Mouse (Mus musculus) forebrain, embryonic 13.5 days (tissue): ENCODE measurements around the gene Entpd6. TPM values are rescaled to one million over a fixed set of nuclear protein-coding genes. Genes with fewer than 3 reads are reported as not detected.

Experiments used
- ATAC-seq: fragments of 200-750 bp; cut with Nextera tagmentation; 2 replicates; pipeline ENCODE4 v1.8.0; 2017
- H3K27ac ChIP-seq: fragments of 300-500 bp; sonication (generic); 2 replicates; pipeline ENCODE4 v1.5.1; 2015; ENCODE audit warnings: inconsistent platforms, mild to moderate bottlenecking, moderate library complexity
- H3K27me3 ChIP-seq: fragments of 300-500 bp; sonication (generic); 2 replicates; pipeline ENCODE4 v1.6.1; 2015; ENCODE audit warnings: mild to moderate bottlenecking, inconsistent platforms
- H3K36me3 ChIP-seq: fragments of 300-500 bp; sonication (generic); 2 replicates; pipeline ENCODE4 v1.6.1; 2015; ENCODE audit warnings: mild to moderate bottlenecking, inconsistent platforms; ENCODE audit not compliant: poor library complexity, severe bottlenecking
- H3K4me1 ChIP-seq: fragments of 300-500 bp; sonication (generic); 2 replicates; pipeline ENCODE4 v1.6.1; 2015; ENCODE audit warnings: inconsistent platforms
- H3K4me2 ChIP-seq: fragments of 300-500 bp; sonication (generic); 2 replicates; pipeline ENCODE4 v1.6.1; 2015; ENCODE audit warnings: inconsistent platforms, mild to moderate bottlenecking, moderate library complexity
- H3K4me3 ChIP-seq: fragments of 300-500 bp; sonication (generic); 2 replicates; pipeline ENCODE4 v1.5.1; 2015; ENCODE audit warnings: mild to moderate bottlenecking, inconsistent platforms
- H3K9ac ChIP-seq: fragments of 300-500 bp; sonication (generic); 2 replicates; pipeline ENCODE4 v1.6.1; 2015; ENCODE audit warnings: mild to moderate bottlenecking, inconsistent platforms
- H3K9me3 ChIP-seq: fragments of 300-500 bp; sonication (generic); replicated peaks from 2 replicates; pipeline ENCODE4 v1.6.1; 2016; ENCODE audit warnings: inconsistent platforms
- WGBS: fragments of 180-500 bp; shearing (Covaris S2); methylation state at CpG from one replicate; pipeline ENCODE4 v1.1.7; 2015; 5-methylcytosine and 5-hydroxymethylcytosine counted together
- polyA plus RNA-seq: library from polyadenylated mRNA; unstranded; fragments of >200 nt; fragmentation: Nextera tagmentation; extraction: Ambion mirVana; gene quantifications from 2 replicates; pipeline ENCODE4 v1.2.1, GENCODE M21; 2015

Gene Entpd6
- polyA plus RNA-seq: 30.9 and 37.3 TPM in 2 replicates

- H3K27ac ChIP-seq: peak within 1 kb of the TSS; percentile 74
- H3K36me3 ChIP-seq: peaks cover 11% of the 10 kb centered on the region
- peaks cover 18% of the 10 kb centered on the region for H3K4me1 ChIP-seq
- H3K27me3 ChIP-seq: peaks cover 8% of the 10 kb centered on the region
- H3K4me3 ChIP-seq: peak within 1 kb of the TSS; percentile 61
- peak within 1 kb of the TSS; percentile 77 for H3K9ac ChIP-seq
- no peaks in the 10 kb centered on the region for H3K9me3 ChIP-seq
- ATAC-seq: peak; percentile 98
- peak within 1 kb of the TSS; percentile 97 for H3K4me2 ChIP-seq
- 1% methylated on average over 30 of the region's 30 CpGs for WGBS
Measured at GRCm38 (mm10) chr2:150748854-150749253, at the start of gene Entpd6. TSS of gene Entpd6 (plus strand) at chr2:150749042.

- no peaks in the 10 kb centered on the region for H3K36me3 ChIP-seq
- no peak for ATAC-seq
- H3K9me3 ChIP-seq: no peaks in the 10 kb centered on the region
- no peaks in the 10 kb centered on the region for H3K4me1 ChIP-seq
- H3K27ac ChIP-seq: no peak overlapping the region
- no peak overlapping the region for H3K4me3 ChIP-seq
- 79% methylated on average over 4 of the region's 4 CpGs for WGBS
- H3K4me2 ChIP-seq: no peak overlapping the region
- H3K9ac ChIP-seq: no peak overlapping the region
- H3K27me3 ChIP-seq: no peaks in the 10 kb centered on the region
Measured at GRCm38 (mm10) chr2:150712167-150712674, 36.6 kb upstream of the Entpd6 start.

DNA sequence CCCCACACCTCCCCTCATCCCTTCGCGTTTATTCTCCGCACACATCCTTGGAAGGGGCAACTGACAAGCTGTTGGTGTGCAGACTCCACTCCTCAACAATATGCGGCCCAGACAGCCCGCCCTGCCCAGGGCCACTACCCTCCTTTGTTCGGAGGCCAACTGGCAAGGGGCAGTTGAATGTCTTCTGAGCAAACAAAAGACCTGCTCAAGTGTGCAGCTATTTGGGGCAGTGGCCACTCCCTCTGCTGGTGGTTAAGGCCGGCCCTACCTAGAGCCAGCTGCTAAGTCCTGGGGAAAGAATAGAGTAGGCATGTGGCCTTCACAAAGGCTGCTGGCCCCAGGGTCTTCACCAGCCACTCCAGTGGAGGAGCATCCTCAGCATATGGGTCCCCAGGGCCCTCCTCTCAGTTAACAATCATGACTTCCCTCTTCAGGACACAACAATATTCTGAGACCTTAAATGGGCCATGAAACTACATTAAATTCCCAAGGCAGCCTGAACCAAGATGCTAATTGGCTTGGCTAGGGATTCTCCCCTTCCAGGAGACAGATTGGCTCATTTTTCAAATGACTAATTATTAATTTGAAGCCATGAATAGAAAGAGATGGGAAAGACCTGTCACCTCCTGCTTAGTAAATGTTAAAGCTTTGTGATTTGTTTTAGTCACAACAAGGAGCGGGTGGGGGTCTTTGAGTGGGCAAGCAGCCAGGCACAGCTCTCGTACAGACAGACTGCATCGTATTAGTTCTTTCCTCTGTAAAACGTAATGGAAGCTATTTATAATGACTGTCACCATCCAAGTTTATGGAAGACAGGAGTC lies 12.9 kb upstream of the Entpd6 start:
- Histone ChIP-seq H3K27me3 (no peaks in the 10 kb centered on the region), H3K4me1 (peaks cover 9% of the 10 kb centered on the region), H3K4me3 (no peak overlapping the region), H3K9me3 (no peaks in the 10 kb centered on the region), H3K27ac (peak overlapping the region; percentile 68), H3K36me3 (no peaks in the 10 kb centered on the region), H3K9ac (no peak overlapping the region), H3K4me2 (peak overlapping the region; percentile 41)
- WGBS: 15% methylated on average over 11 of the region's 11 CpGs
- peak; percentile 95 for ATAC-seq

DNA sequence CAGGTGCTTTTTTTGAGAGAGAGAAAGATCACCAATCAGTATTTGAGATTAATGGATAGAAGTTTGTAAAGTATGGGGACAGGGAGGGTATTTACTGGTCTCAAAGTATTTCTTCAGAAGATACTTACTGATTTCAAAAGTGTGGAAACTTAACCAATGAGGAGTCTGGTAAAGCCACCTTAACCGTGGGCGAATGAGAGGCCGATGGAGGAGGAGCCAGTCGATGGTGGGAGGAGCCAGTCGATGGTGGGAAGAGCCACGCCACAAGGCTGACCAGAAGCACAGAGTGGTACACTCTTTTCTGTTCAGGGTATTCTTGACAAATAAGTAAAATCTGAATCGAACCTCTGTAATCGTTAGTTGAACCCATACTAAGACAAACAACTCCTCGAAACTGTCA lies 11.0 kb upstream of the Entpd6 start:
- Histone ChIP-seq H3K36me3 (no peaks in the 10 kb centered on the region), H3K4me3 (no peak overlapping the region), H3K9ac (no peak overlapping the region), H3K27me3 (no peaks in the 10 kb centered on the region), H3K27ac (no peak overlapping the region), H3K9me3 (no peaks in the 10 kb centered on the region), H3K4me1 (peaks cover 9% of the 10 kb centered on the region), H3K4me2 (no peak overlapping the region)
- ATAC-seq: no peak
- 79% methylated on average over 9 of the region's 9 CpGs for WGBS

- Histone ChIP-seq H3K9ac (no peak overlapping the region), H3K27ac (no peak overlapping the region), H3K9me3 (no peaks in the 10 kb centered on the region), H3K4me2 (no peak overlapping the region), H3K36me3 (no peaks in the 10 kb centered on the region), H3K4me3 (no peak overlapping the region), H3K4me1 (peaks cover 9% of the 10 kb centered on the region), H3K27me3 (no peaks in the 10 kb centered on the region; the same call in 1 of the 2 replicates)
- no peak for ATAC-seq
- WGBS: 71% methylated on average over 10 of the region's 10 CpGs
Measured at GRCm38 (mm10) chr2:150740145-150740841, 8.5 kb upstream of the Entpd6 start.

- no peaks in the 10 kb centered on the region for H3K9me3 ChIP-seq
- no peak overlapping the region for H3K4me3 ChIP-seq
- H3K36me3 ChIP-seq: no peaks in the 10 kb centered on the region
- no peaks in the 10 kb centered on the region; the same call in 1 of the 2 replicates for H3K27me3 ChIP-seq
- 62% methylated on average over 4 of the region's 4 CpGs for WGBS
- no peak overlapping the region for H3K4me2 ChIP-seq
- no peak overlapping the region for H3K9ac ChIP-seq
- peak; percentile 66; the same call in 1 of the 2 replicates for ATAC-seq
- no peaks in the 10 kb centered on the region; the same call in 1 of the 2 replicates for H3K4me1 ChIP-seq
- no peak overlapping the region for H3K27ac ChIP-seq
Measured at GRCm38 (mm10) chr2:150741405-150741804, 7.4 kb upstream of the Entpd6 start.

DNA sequence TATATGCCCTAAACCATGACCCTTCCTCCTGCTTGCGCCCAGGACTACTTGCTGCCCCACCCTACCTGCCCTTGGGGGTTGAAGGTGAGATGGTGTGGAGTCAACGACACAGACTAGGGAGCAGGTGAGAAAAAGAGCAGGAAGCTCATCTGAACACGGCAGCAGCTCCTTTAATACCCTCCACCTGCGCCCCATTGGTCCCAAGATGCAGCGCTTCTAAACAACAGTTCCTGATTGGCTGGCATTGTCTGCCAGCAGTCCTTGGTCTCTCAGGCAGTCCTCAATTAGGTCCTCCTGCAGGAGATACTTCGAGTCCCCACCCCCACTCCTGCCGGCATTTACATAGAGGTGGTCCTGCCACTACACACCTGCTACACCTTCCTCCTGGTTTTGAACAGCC lies 3.8 kb upstream of the Entpd6 start:
- Histone ChIP-seq H3K36me3 (no peaks in the 10 kb centered on the region), H3K9ac (no peak overlapping the region), H3K4me1 (peaks cover 7% of the 10 kb centered on the region), H3K4me3 (no peak overlapping the region), H3K4me2 (no peak overlapping the region), H3K9me3 (no peaks in the 10 kb centered on the region), H3K27ac (no peak overlapping the region), H3K27me3 (peaks cover 8% of the 10 kb centered on the region)
- WGBS: 76% methylated on average over 7 of the region's 7 CpGs
- ATAC-seq: no peak

- WGBS: under 1% methylated on average over 24 of the region's 24 CpGs
- H3K9me3 ChIP-seq: no peaks in the 10 kb centered on the region
- H3K4me2 ChIP-seq: peak overlapping the region; percentile 97
Measured at GRCm38 (mm10) chr2:150749283-150749682, 441 bp downstream of the Entpd6 start.

GRCm38 (mm10) chr2:150750129-150750979 lies 1.5 kb downstream of the Entpd6 start:
- ATAC-seq: no peak
- peaks cover 18% of the 10 kb centered on the region for H3K4me1 ChIP-seq
- H3K9ac ChIP-seq: peak overlapping the region; percentile 77; the same call in 1 of the 2 replicates
- peaks cover 17% of the 10 kb centered on the region for H3K36me3 ChIP-seq
- peaks cover 8% of the 10 kb centered on the region; the same call in 1 of the 2 replicates for H3K27me3 ChIP-seq
- 82% methylated on average over 13 of the region's 13 CpGs for WGBS
- H3K4me2 ChIP-seq: peak overlapping the region; percentile 97
- H3K9me3 ChIP-seq: no peaks in the 10 kb centered on the region
- H3K27ac ChIP-seq: no peak overlapping the region
- no peak overlapping the region for H3K4me3 ChIP-seq

More at GRCm38 (mm10) chr2:150749283-150749682, 441 bp downstream of the Entpd6 start:
- peaks cover 8% of the 10 kb centered on the region for H3K27me3 ChIP-seq
- H3K36me3 ChIP-seq: peaks cover 13% of the 10 kb centered on the region
- H3K4me1 ChIP-seq: peaks cover 18% of the 10 kb centered on the region
- H3K9ac ChIP-seq: peak overlapping the region; percentile 77
- peak; percentile 82 for ATAC-seq
- peak overlapping the region; percentile 74 for H3K27ac ChIP-seq
- peak overlapping the region; percentile 61 for H3K4me3 ChIP-seq

DNA sequence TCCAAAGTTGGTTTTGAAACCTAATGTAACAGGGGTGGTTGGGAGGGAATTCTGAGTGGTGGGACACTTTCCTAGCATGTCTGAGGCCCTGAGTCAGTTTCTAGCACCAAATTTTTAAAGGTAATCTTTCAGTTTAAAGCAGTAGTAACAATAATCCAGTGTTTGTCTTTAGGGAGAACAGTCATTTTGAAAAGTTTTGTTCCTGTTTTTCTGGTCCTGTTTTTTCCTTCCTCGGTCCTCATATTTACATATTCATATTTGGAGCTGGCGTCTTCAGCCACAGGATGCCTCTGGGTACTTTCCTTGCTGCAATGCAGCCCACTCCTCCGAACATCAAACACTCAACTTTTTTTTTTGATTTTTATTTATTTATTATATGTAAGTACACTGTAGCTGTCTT lies 6.2 kb downstream of the Entpd6 start:
- Histone ChIP-seq H3K36me3 (peaks cover 56% of the 10 kb centered on the region), H3K9me3 (no peaks in the 10 kb centered on the region), H3K4me3 (no peak overlapping the region), H3K4me2 (no peak overlapping the region), H3K27me3 (no peaks in the 10 kb centered on the region), H3K4me1 (peaks cover 11% of the 10 kb centered on the region), H3K27ac (no peak overlapping the region), H3K9ac (no peak overlapping the region)
- WGBS: 96% methylated on average over 3 of the region's 3 CpGs
- no peak for ATAC-seq

DNA sequence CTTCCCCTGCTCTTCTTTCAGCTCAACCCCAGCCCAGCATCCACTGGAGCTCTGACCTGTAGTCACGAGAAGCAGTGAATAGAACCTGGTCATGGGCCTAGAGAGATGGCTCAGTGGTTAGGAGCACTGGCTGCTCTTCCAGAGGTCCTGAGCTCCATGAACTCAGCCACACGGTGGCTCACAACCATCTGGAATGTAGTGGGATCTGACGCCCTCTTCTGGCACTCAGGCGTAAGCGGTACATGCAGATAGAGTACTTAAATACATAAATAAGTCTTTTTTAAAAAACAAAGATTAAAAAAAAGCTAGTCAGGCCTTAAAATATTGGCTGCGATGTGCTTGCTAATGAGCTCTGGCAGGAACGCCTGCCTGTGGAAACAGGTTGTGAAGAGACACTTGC lies 12.6 kb downstream of the Entpd6 start:
- H3K9me3 ChIP-seq: no peaks in the 10 kb centered on the region
- H3K36me3 ChIP-seq: peaks cover 70% of the 10 kb centered on the region
- no peak overlapping the region for H3K27ac ChIP-seq
- no peak overlapping the region for H3K9ac ChIP-seq
- peaks cover 16% of the 10 kb centered on the region for H3K4me1 ChIP-seq
- ATAC-seq: no peak
- no peaks in the 10 kb centered on the region for H3K27me3 ChIP-seq
- no peak overlapping the region for H3K4me3 ChIP-seq
- no peak overlapping the region for H3K4me2 ChIP-seq
- 81% methylated on average over 7 of the region's 7 CpGs for WGBS
